Comparison of ENCODE assay signal across 14 mouse cellular contexts in genomic region chr8:77815648-77815971, GRCm38 (mm10).
DNase-seq lines count a peak whose midpoint lies in the region; ATAC-seq lines count a peak whose summit lies in the region.
"Had no signal": no experiment of that assay in that cellular context is flagged by ENCODE, and none has a peak within 500 bp of the region (broad histone marks: within the 10 kb centered on the region; RNA-seq: fewer than 3 reads in every experiment).

No protein-coding gene starts in this region.

- H3K27me3 ChIP-seq in kidney, embryonic 14.5 days (ENCODE audit: control insufficient read depth, insufficient read depth, low read length): no peaks in the 10 kb centered on the region
- no peaks in the 10 kb centered on the region for H3K27me3 ChIP-seq in limb, embryonic 12.5 days
- H3K27me3 ChIP-seq in neural tube, embryonic 15.5 days (replicated peaks): no peaks in the 10 kb centered on the region
- H3K27me3 ChIP-seq: forebrain, embryonic 13.5 days; liver, embryonic 15.5 days had no signal

- H3K27ac ChIP-seq in kidney, embryonic 14.5 days (ENCODE audit: low read depth, low read length): peak overlapping the region; percentile 89
- peak overlapping the region; percentile 25; the same call in 1 of the 2 replicates for H3K27ac ChIP-seq in limb, embryonic 12.5 days
- no peak overlapping the region for H3K27ac ChIP-seq in neural tube, embryonic 15.5 days (replicated peaks)
- H3K27ac ChIP-seq: forebrain, embryonic 13.5 days; hindbrain, embryonic 14.5 days; liver, embryonic 15.5 days had no signal

- DNase-seq in kidney, adult 8-10 months: no peak
- DNase-seq in retina, postnatal 1 day: peak; percentile 11
- no peak for DNase-seq in retina, embryonic 14.5 days (ENCODE audit: low spot score)
- DNase-seq in frontal cortex, postnatal 10 days (ENCODE audit: low spot score in 2 of 2): no peak
- DNase-seq: cerebellum, adult 11 months; kidney, adult 11 months; right cerebral cortex, postnatal 14 days had no signal

- H3K36me3 ChIP-seq in kidney, embryonic 14.5 days (ENCODE audit: control insufficient read depth, insufficient read depth, low read length): no peaks in the 10 kb centered on the region
- no peaks in the 10 kb centered on the region for H3K36me3 ChIP-seq in limb, embryonic 12.5 days
- H3K36me3 ChIP-seq in neural tube, embryonic 15.5 days: no peaks in the 10 kb centered on the region
- H3K36me3 ChIP-seq: liver, embryonic 15.5 days had no signal

- H3K4me1 ChIP-seq in kidney, embryonic 14.5 days (ENCODE audit: control insufficient read depth, insufficient read depth, low read length): peaks cover 23% of the 10 kb centered on the region
- H3K4me1 ChIP-seq in limb, embryonic 12.5 days (replicated peaks): peaks cover 23% of the 10 kb centered on the region; the same call in 1 of the 2 replicates
- H3K4me1 ChIP-seq in neural tube, embryonic 15.5 days: 0 out of 2 replicates have a peak, but pooled peaks cover 3% of the 10 kb centered on the region
- H3K4me1 ChIP-seq: forebrain, embryonic 13.5 days; liver, embryonic 15.5 days had no signal

- H3K9ac ChIP-seq in kidney, embryonic 14.5 days (ENCODE audit: low read depth, low read length): no peak overlapping the region; the same call in 1 of the 2 replicates
- H3K9ac ChIP-seq in limb, embryonic 12.5 days (replicated peaks): no peak overlapping the region
- H3K9ac ChIP-seq in neural tube, embryonic 15.5 days (replicated peaks): no peak overlapping the region
- H3K9ac ChIP-seq: forebrain, embryonic 13.5 days; hindbrain, embryonic 14.5 days; liver, embryonic 15.5 days had no signal

- WGBS in kidney, embryonic 14.5 days: 7% methylated on average over 7 of the region's 7 CpGs
- WGBS in limb, embryonic 12.5 days: 8% methylated on average over 7 of the region's 7 CpGs
- 28% methylated on average over 7 of the region's 7 CpGs for WGBS in neural tube, embryonic 15.5 days

- no peak for ATAC-seq in kidney, embryonic 14.5 days (ENCODE audit: low FRiP score, low TSS enrichment)
- ATAC-seq in limb, embryonic 12.5 days (ENCODE audit: insufficient number of reproducible peaks, insufficient read depth, low FRiP score, low TSS enrichment, low read depth): no peak
- no peak for ATAC-seq in neural tube, embryonic 15.5 days (ENCODE audit: low FRiP score)
- ATAC-seq in monocyte, adult 5-6 weeks (replicated peaks; ENCODE audit: insufficient number of reproducible peaks, low FRiP score, low TSS enrichment, poor library complexity, severe bottlenecking): no peak
- ATAC-seq: forebrain, embryonic 13.5 days had no signal

- no peak overlapping the region for H3K4me3 ChIP-seq in kidney, embryonic 14.5 days (ENCODE audit: low read length)
- 0 out of 2 replicates have a peak overlapping the region, but pooled peaks have one; percentile 3 for H3K4me3 ChIP-seq in limb, embryonic 12.5 days (replicated peaks)
- H3K4me3 ChIP-seq in neural tube, embryonic 15.5 days (replicated peaks): no peak overlapping the region
- H3K4me3 ChIP-seq: forebrain, embryonic 13.5 days; liver, embryonic 15.5 days had no signal

- H3K9me3 ChIP-seq in kidney, embryonic 14.5 days (ENCODE audit: control insufficient read depth, low read length): no peaks in the 10 kb centered on the region
- no peaks in the 10 kb centered on the region for H3K9me3 ChIP-seq in limb, embryonic 12.5 days
- no peaks in the 10 kb centered on the region for H3K9me3 ChIP-seq in neural tube, embryonic 15.5 days (replicated peaks)
- H3K9me3 ChIP-seq: forebrain, embryonic 13.5 days; liver, embryonic 15.5 days had no signal

- peak overlapping the region; percentile 27 for H3K4me2 ChIP-seq in kidney, embryonic 14.5 days (replicated peaks; ENCODE audit: low read depth, low read length)
- H3K4me2 ChIP-seq in limb, embryonic 12.5 days: peak overlapping the region; percentile 46
- H3K4me2 ChIP-seq in neural tube, embryonic 15.5 days: peak overlapping the region; percentile 19; the same call in 1 of the 2 replicates
- H3K4me2 ChIP-seq: forebrain, embryonic 13.5 days; hindbrain, embryonic 14.5 days; liver, embryonic 15.5 days had no signal
